Mouse (Mus musculus) cortical plate, adult 2 months (tissue): Measurements from ENCODE around the gene Aldoc.

Source experiments
- CTCF ChIP-seq: fragments of 200-500 bp; IDR thresholded peaks from 2 replicates; pipeline ENCODE4 v1.5.1; 2011; ENCODE audit warnings: mild to moderate bottlenecking, control low read depth, low read length; ENCODE audit not compliant: insufficient read depth; ENCODE audit errors: extremely low read depth
- POLR2A ChIP-seq: fragments of 200-500 bp; IDR thresholded peaks from 2 replicates; pipeline ENCODE4 v1.6.1; 2011; ENCODE audit warnings: mild to moderate bottlenecking, low read length, control low read depth; ENCODE audit not compliant: insufficient read depth; ENCODE audit errors: extremely low read depth

DNA sequence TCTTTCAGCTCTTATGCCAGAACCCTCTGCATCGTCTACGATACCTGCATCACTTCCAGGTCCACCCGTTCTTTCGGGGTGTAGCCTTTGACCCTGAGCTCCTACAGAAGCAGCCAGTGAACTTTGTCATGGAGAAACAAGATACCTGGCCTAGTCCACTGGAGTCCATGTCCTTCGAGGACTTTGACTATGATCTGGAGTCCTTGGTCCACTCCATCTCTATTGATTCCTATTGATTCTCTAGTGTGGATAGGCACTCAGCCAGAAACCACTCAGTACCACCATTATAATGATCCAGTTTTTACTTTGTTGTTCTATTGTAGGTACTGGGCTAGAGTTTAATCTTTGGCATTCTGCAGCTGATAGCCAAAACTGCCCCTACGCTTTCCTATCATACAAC, 28.2 kb upstream of the Aldoc start:
- TF ChIP-seq CTCF (no peak), POLR2A (no peak)
